Mouse (Mus musculus): ENCODE data around the gene Lamc1.

Gene Lamc1

GRCm38 (mm10) chr1:153331796-153332443, 666 bp downstream of the Lamc1 start:
- in situ Hi-C loops (cut with MboI, MseI) = no loop called here

GRCm38 (mm10) chr1:153331206-153331605, 1.4 kb downstream of the Lamc1 start:
- in situ Hi-C loops (cut with MboI, MseI) = no loop called here

- in situ Hi-C loops (cut with MboI, MseI) = no loop called here
These were observed 3.3 kb downstream of the Lamc1 start for GRCm38 (mm10) chr1:153329306-153329705.

GRCm38 (mm10) chr1:153327063-153327462, 5.5 kb downstream of the Lamc1 start:
- in situ Hi-C loops (cut with MboI, MseI) = no loop called here

GRCm38 (mm10) chr1:153326226-153326625, 6.4 kb downstream of the Lamc1 start:
- in situ Hi-C loops (cut with MboI, MseI) = no loop called here

DNA sequence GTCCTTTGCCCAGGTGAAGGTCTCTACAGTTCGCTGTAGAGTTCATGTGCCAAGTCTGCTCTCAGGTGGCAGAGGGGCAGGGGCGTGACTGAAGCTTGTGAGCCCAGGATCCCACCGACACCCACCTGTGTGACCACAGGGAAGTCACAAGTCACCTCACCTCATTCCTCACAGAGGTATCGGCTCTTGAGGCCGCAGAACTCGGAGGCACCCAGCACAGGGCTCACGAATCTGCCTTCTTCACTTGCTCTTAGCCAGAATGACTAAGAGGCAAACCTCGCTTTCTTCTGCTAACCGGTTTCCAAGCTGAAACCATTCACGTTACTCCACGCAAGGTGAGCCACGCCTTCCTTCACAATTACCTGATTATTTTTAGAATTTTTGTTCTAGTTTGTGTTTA, 11.2 kb downstream of the Lamc1 start:
- in situ Hi-C loops (cut with MboI, MseI) = no loop called here

- in situ Hi-C loops (cut with MboI, MseI) = no loop called here
These were observed 11.9 kb downstream of the Lamc1 start for GRCm38 (mm10) chr1:153320554-153321147.

GRCm38 (mm10) chr1:153320121-153320520, 12.5 kb downstream of the Lamc1 start:
- in situ Hi-C loops (cut with MboI, MseI) = no loop called here

- in situ Hi-C loops (cut with MboI, MseI) = loop anchor here (5.0 kb wide), 1 partner anchor 69 kb away; no protein-coding TSS in a partner anchor
These were observed 13.8 kb downstream of the Lamc1 start for GRCm38 (mm10) chr1:153318741-153319140.

DNA sequence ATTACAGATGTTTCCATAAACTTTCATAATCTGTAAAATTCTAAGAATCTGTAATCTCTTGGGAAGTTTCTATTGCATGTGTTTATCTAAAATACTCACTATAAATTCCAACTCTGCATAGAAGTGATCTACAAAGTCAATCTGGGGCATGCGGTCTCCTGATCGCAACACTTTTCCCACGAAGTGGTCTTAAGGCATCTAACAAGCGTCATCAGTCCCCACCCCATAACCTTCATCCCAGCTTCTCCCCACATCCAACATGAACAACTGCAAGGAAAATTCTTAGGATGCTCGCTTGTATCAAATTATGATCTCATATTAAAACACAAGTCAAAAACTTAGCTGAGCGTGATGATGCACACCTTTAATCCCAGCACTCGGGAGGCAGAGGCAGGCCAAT, 14.3 kb downstream of the Lamc1 start:
- in situ Hi-C loops (cut with MboI, MseI) = loop anchor here (5.0 kb wide), 1 partner anchor 69 kb away; no protein-coding TSS in a partner anchor

- in situ Hi-C loops (cut with MboI, MseI) = loop anchor here (5.0 kb wide), 1 partner anchor 70 kb away; no protein-coding TSS in a partner anchor
These were observed 14.9 kb downstream of the Lamc1 start for GRCm38 (mm10) chr1:153317486-153318260.

DNA sequence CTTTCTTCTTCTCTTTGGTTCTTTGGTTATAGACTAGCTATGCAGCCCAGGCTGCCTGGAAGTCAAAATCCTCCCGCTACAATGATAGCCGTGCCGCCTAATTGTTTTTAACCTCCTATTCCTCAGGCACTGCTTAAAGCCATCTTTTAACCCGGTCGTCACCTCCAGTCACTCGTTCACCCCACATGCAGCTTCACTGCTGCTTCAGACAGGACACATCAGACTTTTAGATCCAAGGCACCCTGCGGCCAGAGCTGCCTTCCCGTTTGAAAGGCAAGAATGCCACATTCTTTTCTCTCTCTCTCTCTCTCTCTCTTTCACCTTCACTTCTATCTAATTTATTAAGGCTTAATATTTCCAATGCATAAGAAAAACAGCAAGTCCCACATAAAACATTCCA, 15.6 kb downstream of the Lamc1 start:
- in situ Hi-C loops (cut with MboI, MseI) = loop anchor here (5.0 kb wide), 1 partner anchor 70 kb away; no protein-coding TSS in a partner anchor

DNA sequence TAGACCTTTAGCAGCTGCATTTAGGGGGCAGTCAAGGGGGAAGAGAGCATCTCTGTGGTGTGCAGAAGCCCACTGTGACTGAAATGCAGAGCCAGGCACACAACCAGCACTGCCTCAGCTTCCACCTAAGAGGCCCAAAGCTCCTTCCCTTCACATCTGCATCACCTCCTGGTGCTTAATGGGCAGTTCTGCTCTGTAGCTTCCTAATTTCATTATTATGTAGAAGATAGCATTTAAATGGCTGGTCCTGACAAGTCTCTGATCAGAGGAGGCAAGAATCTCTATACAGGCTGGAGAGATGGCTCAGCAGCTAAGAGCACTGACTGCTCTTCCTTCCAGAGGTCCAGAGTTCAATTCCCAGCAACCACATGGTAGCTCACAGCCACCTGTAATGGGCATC, 16.3 kb downstream of the Lamc1 start:
- in situ Hi-C loops (cut with MboI, MseI) = loop anchor here (5.0 kb wide), 1 partner anchor 71 kb away; no protein-coding TSS in a partner anchor

DNA sequence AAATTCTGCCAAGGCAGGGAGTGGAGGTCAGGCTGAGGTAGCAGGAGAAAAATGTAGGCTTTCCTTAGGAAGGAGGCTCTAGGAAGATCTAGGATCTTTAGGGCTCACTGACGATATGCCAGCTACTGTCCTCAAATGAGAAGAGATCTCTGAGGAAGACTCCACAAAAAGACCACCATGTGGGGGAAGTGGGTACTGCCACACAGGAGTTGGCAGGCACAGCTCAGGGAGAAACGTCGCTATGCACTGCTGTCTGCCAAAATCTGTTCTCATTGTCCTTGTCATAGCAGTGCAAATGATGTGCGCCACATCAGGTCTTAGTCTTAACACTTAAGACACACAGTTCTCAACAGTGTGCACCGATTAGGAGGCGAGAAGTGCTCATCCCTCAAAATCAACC, 17.5 kb downstream of the Lamc1 start:
- in situ Hi-C loops (cut with MboI, MseI) = loop anchor here (5.0 kb wide), 1 partner anchor 72 kb away; no protein-coding TSS in a partner anchor

- in situ Hi-C loops (cut with MboI, MseI) = loop anchor here (5.0 kb wide), 1 partner anchor 399 kb away; no protein-coding TSS in a partner anchor
These were observed 19.6 kb downstream of the Lamc1 start for GRCm38 (mm10) chr1:153312992-153313391.

DNA sequence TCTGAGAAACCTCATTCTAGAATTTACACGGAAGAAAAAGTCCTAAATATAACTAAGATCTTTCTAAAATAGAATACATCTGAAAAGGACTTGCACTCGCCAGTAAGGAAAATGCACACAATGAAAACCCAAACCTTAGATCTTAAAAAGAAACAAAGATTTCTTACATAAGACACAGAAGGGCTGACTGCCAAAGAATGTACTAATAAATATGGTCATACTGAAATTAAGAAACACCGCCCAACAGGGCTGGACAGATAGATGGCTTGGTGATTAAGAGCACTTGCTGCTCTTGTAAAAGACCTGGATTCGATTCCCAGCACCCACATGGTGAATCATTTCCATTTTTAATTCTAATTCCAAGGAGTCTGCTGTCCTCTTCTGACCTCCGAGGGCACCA, 22.4 kb downstream of the Lamc1 start:
- in situ Hi-C loops (cut with MboI, MseI) = loop anchor here (5.0 kb wide), 1 partner anchor 402 kb away; no protein-coding TSS in a partner anchor

DNA sequence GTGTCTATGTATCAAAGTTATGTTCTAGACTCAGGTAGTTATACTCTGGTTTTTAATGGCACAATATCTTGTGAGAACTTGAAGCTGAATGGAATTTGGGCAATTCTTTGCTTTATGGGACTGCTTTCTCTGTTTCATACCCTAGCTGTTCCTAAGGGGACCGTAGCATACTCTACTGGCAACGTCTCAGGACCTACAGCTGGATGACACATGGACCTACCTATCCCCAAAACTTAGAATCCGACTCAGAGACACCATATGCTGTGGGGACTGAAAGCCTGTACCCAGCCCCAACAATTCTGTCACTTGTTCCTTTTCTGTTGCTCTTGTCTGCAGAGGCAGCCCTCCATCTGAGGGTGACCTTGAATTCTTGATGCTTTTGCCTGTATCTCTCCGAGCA, 23.3 kb downstream of the Lamc1 start:
- in situ Hi-C loops (cut with MboI, MseI) = loop anchor here (10.0 kb wide), 1 partner anchor 175 kb away; the partner anchor contains the start of gene Dhx9

DNA sequence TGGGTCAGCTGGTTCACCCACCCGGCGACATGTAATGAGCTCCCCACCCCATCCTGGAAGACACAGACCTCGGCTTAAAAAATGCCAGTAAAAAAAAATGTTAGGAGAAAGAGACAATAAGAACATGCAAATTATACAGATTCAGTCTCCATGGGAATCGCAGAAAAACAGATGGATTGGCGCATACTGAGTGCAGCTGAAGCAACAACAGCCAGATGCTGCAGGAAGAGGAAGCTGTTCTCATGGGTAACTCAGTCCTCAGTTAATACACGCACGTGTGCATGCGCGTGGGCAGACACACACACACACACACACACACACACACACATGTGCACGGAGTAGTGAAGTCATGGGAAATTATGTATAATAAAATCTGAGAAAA, 23.7 kb downstream of the Lamc1 start:
- in situ Hi-C loops (cut with MboI, MseI) = loop anchor here (10.0 kb wide), 1 partner anchor 176 kb away; the partner anchor contains the start of gene Dhx9

DNA sequence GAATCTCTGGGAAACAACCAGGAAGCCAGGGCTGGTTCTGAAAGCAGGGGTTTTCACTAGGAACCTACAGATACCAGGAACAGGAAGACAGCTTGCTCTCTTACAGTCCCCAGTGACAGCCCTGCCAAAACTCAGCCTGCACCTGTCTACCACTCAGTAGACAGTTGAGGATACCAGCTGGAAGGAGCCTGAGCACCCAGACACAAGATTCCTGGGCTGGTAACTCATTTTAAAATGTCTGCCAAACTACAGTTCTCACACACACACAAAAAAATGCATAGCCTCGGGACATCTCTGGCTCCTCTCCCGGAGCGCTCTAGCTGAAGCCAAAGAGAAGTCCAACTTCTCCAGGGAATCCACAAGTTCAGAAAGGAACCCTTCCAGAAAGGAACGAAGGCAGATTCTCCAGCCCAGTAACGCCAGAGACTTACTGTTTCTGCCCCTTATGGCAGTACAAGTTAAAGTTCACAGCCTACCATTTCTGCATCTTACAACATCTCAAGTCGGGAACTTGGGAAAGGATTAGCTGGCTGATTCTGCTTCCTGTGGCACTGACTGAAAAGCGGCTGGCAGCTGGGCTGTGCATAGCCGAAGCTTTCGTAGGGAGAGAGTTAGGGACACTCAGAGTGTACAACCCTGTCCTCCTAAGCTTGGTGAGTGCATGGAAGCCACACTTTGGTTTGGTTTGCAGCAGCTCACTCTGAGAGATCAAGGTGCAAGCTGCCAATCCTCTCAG, 24.2 kb downstream of the Lamc1 start:
- in situ Hi-C loops (cut with MboI, MseI) = loop anchor here (10.0 kb wide), 1 partner anchor 176 kb away; the partner anchor contains the start of gene Dhx9

DNA sequence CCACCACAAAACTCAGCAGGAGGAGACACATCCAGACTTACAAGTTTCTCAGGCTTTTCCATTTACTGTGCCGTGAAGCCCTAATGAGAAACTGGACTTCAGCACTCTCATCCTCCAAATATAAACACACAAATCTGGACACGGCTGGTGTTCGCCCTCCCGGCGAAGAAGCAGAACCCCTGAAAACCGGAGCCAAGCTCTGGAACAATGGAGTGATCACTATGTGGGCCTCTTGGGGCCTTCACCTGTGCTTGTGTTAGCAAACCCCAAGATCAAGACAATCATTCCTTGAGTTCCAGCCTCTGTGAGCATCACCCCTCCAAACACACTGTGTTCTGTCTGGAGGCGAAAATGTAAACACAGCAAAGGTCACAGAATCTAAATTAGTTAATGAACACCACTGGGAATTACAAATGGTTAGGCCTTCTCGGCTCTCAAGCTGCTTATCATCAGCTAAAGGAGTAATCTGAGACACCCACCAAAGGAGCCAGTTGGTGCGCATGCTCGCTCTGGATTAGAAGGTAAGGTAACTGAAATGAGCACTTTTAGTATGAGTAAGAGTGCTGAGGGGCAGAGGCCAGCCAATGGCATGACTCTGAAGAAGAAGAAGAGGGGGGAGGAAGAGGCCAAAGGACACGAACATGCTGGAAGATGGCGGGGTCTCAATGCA, 24.9 kb downstream of the Lamc1 start:
- in situ Hi-C loops (cut with MboI, MseI) = loop anchor here (10.0 kb wide), 1 partner anchor 177 kb away; the partner anchor contains the start of gene Dhx9

DNA sequence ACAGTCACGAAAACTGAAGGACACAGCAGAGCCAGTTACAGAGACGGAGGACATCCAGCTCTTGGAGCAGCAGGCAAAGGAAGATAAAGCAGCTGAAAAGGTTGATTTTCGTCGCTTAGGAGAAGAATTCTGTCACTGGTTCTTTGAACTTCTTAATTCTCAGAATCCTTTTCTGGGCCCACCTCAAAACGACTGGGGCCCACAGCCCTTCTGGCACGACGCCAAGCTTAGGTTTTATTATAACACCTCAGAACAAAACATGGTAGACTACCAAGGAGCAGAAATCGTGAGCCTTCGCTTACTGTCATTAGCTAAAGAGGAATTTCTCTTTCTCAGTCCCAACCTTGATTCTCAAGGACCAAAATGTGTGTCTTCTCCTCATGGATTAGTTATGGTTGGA, 26.9 kb downstream of the Lamc1 start:
- in situ Hi-C loops (cut with MboI, MseI) = loop anchor here (10.0 kb wide), 1 partner anchor 179 kb away; the partner anchor contains the start of gene Dhx9
